Mouse (Mus musculus) left cerebral cortex, postnatal 10 days (tissue): ENCODE measurements at regions not wholly inside any gene's neighbourhood (a gene's known extent, or its start where the extent isn't known, plus 50 kb on each side); places are given as distances from the start of the nearest gene placed in this dataset.
A peak's percentile ranks its signal among the peaks of the same experiment; 100 is the strongest.
"Not testable (repeated sequence)": the region's sequence is repeated elsewhere in the genome, so short reads cannot be mapped to it uniquely, and the experiment has no call there.

Source experiments
- DNase-seq, 2 experiments: peaks; one replicate each; pipeline ENCODE4 v3.0.0; 2021 to 2022; ENCODE audit warnings: low spot score in 2 of 2, mixed read lengths in 1 of 2; ENCODE audit errors: extremely low spot score in 1 of 2
- intact Hi-C: fragments of 180-260 bp; cut with DNase I; formaldehyde crosslinking; loops from one replicate; pipeline ENCODE4 v1.15.1; 2025

GRCm38 (mm10) chr12:77891452-77891851 lies 302.6 kb upstream of the Gm6657 start:
- DNase-seq = no peak
- intact Hi-C loops = no loop called here

- no peak for DNase-seq
- intact Hi-C loops = no loop called here
Measured at GRCm38 (mm10) chr12:77894238-77894637, 299.8 kb upstream of the Gm6657 start.

DNA sequence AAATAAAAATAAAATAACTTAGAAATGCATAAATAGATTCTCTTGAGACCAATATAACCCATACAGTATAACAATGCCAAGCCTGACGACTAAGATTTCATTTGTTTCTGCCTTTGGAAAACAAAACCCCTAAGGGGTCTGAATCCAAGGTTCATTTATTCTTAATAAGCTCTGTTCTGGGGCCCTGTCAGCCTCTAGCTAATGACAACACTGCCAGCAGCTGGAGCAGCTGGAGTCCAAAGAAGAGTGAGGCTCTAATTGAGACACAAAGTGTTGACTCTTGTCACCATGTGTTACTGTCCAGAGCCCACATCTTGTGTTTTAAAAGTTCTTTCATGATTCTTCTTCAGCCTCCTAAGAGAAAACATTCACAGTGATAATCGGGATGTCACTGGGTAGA lies 298.5 kb upstream of the Gm6657 start:
- intact Hi-C loops = no loop called here

DNA sequence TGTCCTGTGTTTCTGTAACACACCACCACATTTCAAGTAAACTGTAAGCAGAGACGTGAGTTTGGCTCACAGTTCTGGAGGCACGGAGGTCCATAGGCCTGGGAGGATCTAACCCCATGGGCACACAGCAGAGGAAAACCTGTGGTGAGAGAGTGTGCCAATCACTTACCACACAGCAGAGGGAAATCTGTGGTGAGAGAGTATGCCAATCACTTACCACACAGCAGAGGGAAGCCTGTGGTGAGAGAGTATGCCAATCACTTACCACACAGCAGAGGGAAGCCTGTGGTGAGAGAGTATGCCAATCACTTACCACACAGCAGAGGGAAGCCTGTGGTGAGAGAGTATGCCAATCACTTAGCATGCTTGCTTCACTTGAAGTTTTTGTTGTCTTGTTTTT lies 295.1 kb upstream of the Gm6657 start:
- DNase-seq, intact Hi-C loops: not testable (repeated sequence)

More for the DNA sequence above, 298.5 kb upstream of the Gm6657 start:
- no peak for DNase-seq

DNA sequence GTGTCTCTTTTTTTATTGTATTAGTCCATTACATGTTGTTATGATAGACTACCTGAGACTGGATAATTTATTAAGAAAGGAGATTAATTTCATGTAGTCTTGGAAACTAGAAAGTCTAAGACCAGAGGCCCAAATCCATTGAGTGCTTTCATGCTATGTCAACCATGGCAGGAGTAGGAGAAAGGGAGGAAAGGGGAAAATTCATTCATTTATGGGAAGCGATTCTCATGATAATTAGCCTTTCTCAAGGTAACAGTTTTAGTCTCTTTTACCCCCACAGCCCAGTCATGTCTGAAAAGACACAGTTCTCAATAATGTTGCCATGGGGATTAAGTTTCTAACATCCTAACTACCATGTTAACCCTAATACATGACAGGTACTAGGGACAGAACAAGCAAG lies 292.8 kb upstream of the Gm6657 start:
- intact Hi-C loops = no loop called here
- DNase-seq = no peak

DNA sequence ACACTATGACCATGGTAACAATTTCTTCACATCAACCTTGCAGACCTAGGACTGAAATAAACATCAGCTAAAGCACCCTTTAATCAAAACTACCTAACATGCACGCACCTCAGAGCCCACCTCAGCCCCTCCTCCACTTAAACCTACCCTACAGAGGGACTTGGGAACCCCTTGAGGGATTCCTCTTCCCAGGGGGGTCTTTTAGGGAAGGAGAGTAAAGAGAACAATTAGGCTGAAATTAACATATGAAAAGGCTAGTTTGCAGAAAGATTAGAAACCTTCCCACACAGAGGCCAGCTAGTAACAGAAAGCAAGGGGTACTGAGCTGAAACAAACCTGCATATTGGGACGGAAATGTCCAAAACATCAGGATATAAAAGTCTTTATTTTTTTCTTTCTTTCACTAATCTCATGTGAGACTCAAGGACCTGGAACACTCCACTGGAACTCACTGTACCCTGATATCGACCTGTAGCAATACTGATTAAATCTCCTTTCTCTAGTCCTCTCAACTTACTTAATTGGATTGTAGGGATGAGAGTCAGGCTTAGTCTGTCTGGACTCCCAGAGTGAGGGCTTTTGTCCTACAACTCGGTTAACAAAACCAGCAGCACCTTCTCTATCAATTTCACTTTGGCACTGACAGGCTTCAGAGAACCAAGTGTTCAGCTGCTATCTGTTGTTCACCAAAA lies 281.0 kb upstream of the Gm6657 start:
- intact Hi-C loops = no loop called here
- DNase-seq = no peak

- intact Hi-C loops = no loop called here
- no peak for DNase-seq
Measured at GRCm38 (mm10) chr12:77928729-77929128, 265.3 kb upstream of the Gm6657 start.

DNA sequence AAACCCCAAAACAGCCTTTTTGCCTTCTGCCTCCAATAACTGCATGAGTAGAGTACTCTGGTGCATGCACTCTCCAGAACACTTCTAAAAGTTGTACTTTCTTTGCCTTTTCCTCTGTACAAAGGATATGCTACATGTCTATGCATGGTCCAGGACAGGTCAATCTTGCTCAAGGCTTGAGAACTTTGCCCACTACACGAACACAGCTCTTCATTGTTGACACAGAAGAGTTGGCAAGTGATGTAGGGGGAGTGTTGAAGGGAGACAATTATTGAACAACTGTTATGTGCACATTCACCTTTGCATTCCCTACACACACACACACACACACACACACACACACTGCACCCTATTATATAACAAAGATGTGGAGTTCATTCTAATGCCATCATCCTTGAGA lies 264.5 kb upstream of the Gm6657 start:
- DNase-seq = no peak
- intact Hi-C loops = no loop called here

DNA sequence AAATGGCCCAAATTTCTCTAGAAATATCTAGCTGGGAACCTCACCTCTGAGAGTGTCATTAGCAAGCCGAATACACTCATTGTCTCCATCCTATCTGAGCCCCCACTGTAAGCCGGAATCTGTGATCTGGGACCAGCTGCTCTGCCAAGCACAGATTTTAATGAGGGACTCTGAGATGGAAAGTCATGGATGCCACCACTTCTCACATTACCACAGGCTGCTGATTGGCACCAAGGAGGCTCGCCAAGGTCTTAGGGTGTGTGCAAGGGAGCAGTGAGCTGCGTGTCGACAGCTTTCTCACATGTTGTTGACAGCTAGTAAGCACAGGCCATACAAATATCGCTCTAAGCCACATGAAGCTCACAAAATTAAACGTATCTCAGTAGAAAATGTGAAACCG lies 250.1 kb upstream of the Gm6657 start:
- no peak for DNase-seq
- intact Hi-C loops = no loop called here

GRCm38 (mm10) chr12:77949474-77950017 lies 244.5 kb upstream of the Gm6657 start:
- intact Hi-C loops = no loop called here

DNA sequence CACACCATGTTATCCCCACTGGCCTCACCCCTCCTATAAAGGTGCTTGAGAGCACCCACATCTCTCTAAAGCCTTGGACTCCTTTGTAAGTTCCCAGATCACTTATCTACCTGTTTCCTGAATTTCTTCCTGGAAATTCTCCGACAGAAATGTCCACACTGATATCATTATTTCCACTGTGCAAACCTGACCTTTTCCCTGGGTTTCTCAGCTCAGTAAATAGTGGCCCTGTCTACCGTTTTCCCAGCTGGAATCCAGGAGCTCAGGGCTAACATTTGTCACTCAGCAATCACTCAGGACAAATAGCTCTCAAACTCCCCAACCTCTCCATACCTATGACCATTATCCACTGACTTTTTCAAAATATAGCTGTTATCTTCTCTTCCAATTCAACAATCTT lies 241.6 kb upstream of the Gm6657 start:
- DNase-seq = no peak
- intact Hi-C loops = no loop called here

More at GRCm38 (mm10) chr12:77949474-77950017, 244.5 kb upstream of the Gm6657 start:
- DNase-seq = peak; percentile 14 to 26

- intact Hi-C loops = no loop called here
- no peak for DNase-seq
Measured at GRCm38 (mm10) chr12:77962631-77963030, 231.4 kb upstream of the Gm6657 start.

GRCm38 (mm10) chr12:77968543-77968942 lies 225.5 kb upstream of the Gm6657 start:
- intact Hi-C loops = no loop called here
- no peak for DNase-seq

DNA sequence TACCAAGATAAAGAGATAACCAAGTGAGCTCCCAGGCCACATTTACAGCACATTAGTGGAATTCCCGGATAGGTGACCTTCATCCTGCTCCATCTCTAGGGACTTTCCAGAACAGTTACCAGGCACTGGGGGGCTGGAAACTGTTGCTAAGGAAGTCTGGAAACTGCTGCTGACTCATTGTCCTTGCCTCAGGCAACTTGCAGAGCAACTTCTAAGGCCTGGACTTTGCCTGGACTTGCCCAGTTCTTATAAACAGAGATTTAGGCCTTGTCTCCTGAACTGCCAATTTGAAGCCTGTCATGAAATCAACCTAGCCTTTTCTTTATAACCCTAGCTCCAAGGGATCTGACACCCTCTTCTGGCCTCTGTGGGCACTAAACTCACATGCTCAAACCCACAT lies 224.0 kb upstream of the Gm6657 start:
- no peak for DNase-seq
- intact Hi-C loops = no loop called here

DNA sequence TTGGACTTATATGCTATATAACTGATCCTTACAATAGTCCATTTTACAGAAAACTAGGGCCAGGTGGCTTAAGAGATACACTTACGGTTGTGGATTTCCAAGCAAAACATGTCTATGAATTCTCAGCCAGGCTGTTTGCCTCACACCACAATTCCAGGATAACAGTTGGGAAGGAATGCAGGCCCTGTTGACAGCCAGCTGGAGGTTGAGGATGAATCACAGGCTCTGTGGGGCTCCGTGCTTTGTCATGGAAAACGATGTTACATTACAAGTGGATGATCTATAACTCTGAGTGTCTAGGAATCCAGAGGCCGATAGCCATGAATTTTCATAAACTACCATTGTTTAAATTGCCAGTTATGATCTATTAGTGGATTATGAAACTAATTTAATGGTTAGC lies 221.9 kb upstream of the Gm6657 start:
- no peak for DNase-seq
- intact Hi-C loops = no loop called here

DNA sequence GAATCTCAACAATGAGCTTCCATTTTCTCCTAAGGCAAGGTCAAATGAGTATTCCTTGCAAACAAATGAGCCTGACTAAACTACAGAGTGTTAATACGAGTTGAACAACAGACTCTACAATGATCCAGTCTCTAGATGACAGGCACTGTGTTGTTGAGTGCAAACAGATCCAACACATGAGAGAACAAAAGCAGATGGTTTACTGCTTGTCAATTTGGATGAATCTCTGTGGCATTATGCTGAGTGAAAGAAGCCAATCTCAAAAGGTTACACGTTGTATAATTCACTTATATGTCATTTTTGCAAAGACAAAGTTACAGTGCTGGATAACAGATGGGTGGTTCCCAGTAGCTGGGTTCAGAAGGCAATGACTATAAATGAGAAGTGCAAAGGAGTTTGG lies 217.1 kb upstream of the Gm6657 start:
- no peak for DNase-seq
- intact Hi-C loops = no loop called here

GRCm38 (mm10) chr12:77986738-77987137 lies 207.3 kb upstream of the Gm6657 start:
- no peak for DNase-seq
- intact Hi-C loops = no loop called here

GRCm38 (mm10) chr12:77989766-77990165 lies 204.3 kb upstream of the Gm6657 start:
- no peak for DNase-seq
- intact Hi-C loops = no loop called here

DNA sequence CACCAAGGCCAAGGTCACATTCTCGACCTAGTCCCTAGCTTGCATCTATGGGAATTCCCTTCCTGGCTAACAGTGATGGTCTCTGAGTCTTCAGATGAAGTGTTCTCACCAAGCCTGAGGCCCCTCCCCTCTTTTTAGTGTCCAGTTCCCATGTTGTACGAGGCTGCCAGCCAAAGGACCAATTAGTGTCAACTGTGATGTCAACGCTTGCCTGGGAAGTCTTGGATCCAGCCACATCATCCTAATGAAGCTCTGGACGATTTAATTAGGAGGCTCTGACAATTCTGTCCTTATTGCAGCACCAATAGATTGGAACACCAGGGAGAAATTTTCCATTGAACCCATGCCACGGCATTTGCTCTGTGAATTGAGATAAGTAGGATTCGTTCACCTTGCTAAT lies 202.4 kb upstream of the Gm6657 start:
- intact Hi-C loops = no loop called here
- DNase-seq = peak in 1 of 2 experiments; percentile 23

GRCm38 (mm10) chr12:77994176-77994575 lies 199.9 kb upstream of the Gm6657 start:
- intact Hi-C loops = no loop called here
- no peak for DNase-seq

DNA sequence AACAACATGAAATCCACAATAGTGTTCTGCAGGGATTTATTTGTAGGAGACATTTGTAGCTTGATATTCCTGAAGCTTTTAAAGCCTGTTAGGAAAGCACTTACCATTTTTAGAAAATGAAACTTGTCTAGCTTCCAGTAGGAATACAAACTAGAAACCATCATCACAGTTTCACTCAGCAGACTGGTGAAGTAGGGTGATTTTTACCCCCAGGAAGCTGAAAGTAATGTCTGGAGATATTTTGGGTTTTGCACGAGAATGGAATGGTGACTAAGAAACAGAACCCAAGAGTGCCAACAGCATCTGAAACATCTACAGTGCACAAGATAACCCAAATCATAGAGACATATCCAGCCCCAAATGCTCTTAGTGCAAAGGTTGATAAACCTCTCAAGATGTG lies 196.1 kb upstream of the Gm6657 start:
- intact Hi-C loops = no loop called here
- peak in 1 of 2 experiments; percentile 7 for DNase-seq
